Mouse (Mus musculus): ENCODE measurements around the gene Psg22.
"Not testable (repeated sequence)": the region's sequence is repeated elsewhere in the genome, so short reads cannot be mapped to it uniquely, and the experiment has no call there.

Gene Psg22

DNA sequence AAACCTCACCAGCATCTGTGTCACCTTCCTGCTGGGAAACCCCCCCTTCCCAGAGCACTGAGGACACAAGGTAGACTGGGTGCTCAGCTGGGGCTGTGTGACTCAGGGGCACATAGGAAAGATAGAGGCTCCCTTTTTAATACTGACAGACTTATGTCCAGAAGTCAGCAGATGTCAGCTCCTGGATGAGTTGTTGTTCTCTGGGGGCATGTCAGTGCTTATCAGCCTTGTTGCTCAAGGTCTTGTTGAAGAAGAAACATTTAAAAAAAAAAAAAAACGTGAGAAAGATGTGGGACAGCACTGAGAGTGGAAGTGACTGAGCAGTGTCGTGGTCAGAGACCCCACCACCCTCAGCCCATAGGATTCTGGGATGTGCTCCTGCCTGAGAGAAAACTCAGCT lies at the start of gene Psg22:
Psg22 (plus strand) TSS at position 301 of the 400 bp plus-strand sequence.
- no peak for DNase-seq (ENCODE audit: low spot score)

DNA sequence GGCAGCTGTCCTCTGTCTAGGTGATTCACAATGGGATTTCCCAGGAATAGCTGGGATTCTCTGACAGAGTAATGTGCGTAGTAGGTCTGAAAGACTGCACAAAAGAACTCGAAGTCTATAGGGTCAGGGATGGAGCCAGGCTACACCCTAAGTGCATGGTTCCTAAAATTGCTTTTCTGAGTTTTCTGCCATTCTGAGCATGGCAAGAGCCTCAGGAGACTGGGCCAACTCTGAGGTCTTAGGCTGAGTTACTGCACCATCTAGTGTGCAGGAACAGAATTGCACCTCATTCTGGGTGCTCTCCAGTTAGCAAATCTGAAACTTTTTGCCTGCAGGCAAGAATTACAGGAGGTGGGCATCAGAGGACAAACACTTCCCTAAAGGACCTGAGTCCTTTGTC lies 38.1 kb upstream of the Psg22 start:
- DNase-seq (ENCODE audit: low spot score) = peak; percentile 66

DNA sequence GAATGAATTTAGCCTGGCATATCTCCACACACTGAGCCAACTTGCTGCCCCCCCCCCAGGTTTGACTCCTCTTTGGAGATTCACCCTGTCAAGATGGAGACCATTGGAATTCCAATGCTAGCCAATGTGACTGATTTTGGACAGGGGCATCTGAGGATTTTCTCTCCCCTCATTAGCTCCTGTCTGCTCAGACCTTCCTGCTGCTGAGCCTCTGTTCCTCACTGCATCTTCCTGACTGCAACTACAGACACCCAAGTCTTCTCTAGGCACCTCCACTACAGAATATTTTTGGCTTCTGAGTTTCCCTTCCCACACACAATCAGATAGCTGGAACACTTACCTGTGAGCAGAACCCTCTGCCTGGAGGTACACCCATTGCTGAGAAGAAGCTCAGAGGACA lies 32.3 kb upstream of the Psg22 start:
- no peak for DNase-seq (ENCODE audit: low spot score)

DNA sequence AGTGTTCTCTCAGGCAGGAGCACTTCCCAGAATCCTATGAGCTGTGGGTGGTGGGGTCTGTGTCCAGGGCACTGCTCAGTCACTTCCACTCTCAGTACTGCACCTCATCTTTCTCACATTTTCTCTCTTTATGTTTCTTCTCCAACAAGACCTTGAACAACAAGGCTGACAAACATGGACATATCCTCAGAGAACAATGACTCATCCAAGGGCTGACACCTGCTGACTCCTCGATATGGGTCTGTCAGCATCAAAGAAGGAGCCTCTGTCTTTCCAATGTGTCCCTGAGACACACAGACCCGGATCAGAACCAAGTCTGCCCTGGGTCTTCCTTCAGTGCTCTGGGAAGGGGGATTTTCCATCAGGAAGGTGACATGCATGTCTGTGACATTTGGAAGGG lies 31.8 kb upstream of the Psg22 start, which contains the start of gene Psg20:
Psg20 (minus strand) TSS at position 101 of the 400 bp plus-strand sequence.
- DNase-seq (ENCODE audit: low spot score) = no peak

DNA sequence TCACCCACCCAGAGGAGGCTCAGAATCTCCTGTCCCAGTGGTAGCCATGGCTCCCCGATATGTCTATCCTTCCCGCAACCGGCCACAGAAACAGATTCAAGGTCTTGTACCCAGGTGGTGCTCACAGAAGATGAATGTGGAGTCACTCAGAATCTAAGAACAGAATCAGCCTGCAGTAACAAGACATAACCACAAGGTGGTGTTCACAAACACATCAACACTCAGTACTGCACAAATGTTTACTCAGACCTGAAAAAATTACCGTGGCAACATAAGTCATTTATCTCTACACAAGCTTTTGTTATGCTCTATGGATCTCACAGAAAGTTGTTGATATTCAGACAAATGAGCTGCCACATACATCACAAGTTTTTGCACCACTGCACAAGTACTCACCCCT lies 7.6 kb upstream of the Psg22 start:
- peak; percentile 21 for DNase-seq (ENCODE audit: low spot score)

DNA sequence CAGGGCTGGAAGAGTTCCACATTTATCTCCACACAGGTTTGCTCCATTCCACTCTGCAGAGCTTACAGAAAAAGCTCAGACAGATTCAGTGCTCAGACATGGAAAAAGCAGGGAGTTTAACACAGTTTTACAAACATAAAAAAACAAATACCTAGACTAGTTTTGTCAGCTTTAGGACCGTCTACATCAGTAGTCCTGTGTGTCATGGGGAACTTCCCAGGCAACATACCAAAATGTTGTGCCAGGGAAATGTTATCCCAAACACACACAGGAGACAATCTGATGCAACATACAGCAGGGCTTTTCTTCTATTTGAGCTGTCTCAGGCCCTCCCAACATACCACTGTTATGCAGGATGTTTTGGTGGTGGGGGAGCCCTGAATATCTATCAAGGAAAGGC lies 7.0 kb upstream of the Psg22 start:
- DNase-seq (ENCODE audit: low spot score) = no peak

DNA sequence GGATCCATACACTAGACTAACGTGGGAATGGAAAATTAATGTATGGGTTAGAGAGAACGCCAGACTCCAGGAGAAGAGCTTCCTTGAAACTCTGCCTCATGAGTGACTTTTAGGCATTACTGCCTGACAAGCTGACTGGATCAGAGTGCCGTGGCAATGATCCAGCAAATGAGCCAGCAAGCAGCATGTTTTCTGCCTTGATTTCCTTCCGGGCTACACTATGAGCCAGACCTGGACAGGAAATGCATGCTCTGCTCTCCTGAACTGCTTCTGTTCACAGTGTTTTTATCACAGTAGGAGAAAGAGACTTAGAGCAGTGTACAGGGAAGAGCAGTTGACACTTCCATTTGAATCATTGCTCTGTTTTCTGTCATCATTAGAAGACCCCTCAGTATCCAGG lies 2.3 kb upstream of the Psg22 start:
- DNase-seq (ENCODE audit: low spot score) = no peak

DNA sequence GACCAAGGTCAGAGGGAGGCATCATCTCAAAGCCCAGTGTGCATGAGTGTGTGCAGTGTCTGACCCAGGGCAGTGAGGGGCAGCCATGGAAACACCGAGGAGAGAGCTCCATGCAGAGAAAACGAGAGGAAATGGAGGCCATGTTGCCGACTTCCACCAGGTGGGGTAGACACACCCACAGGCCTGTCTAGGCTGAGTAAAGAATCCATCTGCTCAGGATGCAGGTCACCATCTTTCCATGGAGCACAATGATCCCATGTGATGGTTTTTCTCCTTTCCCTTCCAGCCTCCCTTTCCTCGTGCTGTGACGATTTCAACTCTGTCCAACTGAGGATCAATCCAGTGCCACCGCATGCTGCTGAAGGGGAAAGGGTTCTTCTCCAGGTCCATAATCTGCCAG lies 6.1 kb downstream of the Psg22 start:
- no peak for DNase-seq (ENCODE audit: low spot score)

DNA sequence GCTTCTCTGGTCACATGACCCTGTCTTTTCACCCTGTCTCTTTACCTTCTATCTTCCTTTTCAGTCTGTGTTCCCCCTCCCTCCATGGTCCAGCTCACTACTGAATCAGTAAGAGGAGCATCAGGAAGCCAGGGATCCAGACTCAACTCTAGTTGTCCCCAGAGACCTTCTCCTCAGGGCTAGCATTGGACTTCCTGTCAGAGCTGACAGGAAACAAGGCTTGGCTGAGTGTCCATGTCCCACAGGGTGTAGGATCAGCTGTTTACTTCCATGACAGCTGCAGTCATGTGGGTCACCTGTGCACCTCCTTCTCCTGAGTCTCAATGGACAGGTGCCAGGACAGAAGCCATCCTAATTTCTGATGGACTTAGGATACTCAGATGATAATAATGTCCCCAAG lies 8.0 kb downstream of the Psg22 start:
- not testable (repeated sequence) for DNase-seq (ENCODE audit: low spot score)

DNA sequence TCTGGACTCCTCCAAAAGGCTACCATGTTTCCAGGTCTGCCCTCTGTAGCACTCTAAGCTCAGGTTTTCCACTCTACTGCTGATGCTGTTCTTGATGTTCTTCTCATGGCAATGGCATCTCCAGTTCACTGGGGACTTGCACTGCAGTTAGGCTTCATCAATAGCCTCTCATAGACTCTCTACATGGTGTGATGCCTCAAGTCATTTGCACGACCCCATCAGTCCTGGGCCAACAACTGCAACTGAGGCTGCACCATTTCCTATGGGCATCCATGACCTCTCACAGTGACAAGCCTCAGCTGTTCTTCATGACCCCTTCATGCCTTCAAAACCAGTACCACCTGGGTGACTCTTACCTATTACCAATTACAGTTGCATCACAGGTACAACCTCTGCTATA lies 10.5 kb downstream of the Psg22 start:
- no peak for DNase-seq (ENCODE audit: low spot score)

DNA sequence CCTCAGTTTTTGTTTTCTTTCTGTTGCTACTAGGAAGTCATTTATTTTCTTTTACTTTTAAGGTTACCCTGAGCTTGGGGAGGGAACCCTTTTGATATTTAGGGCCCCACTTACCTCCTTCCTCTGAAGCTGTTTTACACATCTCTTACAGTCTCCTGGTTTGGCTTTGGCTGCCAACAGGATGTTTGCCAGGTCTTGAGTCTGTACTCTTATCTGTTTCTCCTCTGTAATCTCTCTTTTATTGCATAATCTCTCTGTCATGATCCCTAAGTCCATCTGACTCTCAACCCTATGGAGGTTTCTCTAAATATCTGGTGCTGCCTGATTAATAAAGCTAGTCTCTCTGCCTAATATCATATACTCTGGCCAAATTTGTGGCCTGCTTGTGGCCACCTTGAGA lies 15.2 kb downstream of the Psg22 start:
- DNase-seq (ENCODE audit: low spot score) = no peak

DNA sequence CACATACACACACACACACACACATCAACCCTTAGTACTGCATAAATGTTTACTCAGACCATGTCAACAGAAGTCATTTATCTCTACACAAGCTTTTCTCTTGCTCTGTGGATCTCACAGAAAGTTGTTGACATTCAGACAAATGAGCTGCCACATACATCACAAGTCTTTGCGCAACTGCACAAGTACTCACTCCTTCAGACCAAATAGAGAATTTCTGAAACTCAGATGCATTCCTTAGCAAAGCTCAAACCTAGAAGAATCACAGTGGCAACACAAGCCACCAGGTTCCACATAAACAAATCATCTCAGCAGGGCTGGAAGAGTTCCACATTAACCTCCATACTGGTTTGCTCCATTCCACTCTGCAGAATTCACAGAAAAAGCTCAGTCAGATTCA lies 16.6 kb downstream of the Psg22 start:
- no peak for DNase-seq (ENCODE audit: low spot score)

DNA sequence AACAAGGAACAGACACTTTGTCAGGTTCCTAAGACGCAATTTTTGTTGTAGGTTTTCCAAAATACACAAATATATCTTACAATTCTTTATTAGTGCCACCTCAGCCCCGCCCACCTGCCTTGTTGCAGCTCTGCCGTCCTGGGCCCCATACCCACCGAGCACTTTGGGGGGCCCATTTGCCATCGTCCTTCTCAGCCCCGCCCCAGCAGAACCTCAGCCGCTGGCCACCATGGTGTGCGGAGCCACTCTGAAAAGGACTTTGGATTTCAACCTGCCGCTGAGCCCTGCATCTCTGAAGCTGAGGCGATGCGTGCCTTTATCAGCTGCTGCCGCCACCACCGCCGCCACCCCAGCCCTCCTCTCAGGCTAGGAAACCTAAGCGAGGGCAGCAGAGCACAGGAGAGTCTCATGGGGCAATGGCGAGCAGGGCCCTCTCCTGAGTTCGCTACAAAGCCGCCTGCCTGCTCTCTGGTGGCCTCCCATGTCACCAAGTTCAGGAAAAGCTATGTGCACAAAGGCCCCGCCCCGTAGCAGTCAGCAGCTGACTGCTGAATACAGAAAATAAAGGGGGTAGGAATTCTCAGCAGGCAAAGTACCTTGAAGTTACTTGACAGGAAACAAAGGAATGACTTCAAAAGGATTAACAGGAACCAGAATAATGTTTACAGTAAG lies 28.4 kb downstream of the Psg22 start:
- DNase-seq (ENCODE audit: low spot score) = peak; percentile 60

DNA sequence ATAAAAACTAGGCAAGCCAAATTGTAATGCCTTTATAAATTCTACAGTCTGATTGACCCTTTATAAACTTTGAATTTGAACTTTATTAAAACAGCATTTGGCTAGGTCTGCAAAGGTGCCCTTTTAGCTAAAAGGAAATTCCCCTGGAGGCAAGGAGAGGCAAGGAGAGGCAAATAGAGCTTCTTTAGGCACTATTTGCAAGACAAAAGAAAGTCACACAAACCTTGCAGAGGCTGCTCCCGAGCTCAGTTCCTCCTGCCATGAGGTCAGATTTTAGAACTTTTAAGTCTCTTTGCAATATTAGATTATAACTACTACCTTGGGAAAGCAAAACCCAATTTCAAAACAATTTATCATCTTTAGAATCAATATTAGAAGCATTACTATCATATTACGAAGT lies 29.5 kb downstream of the Psg22 start:
- DNase-seq (ENCODE audit: low spot score) = peak; percentile 5

DNA sequence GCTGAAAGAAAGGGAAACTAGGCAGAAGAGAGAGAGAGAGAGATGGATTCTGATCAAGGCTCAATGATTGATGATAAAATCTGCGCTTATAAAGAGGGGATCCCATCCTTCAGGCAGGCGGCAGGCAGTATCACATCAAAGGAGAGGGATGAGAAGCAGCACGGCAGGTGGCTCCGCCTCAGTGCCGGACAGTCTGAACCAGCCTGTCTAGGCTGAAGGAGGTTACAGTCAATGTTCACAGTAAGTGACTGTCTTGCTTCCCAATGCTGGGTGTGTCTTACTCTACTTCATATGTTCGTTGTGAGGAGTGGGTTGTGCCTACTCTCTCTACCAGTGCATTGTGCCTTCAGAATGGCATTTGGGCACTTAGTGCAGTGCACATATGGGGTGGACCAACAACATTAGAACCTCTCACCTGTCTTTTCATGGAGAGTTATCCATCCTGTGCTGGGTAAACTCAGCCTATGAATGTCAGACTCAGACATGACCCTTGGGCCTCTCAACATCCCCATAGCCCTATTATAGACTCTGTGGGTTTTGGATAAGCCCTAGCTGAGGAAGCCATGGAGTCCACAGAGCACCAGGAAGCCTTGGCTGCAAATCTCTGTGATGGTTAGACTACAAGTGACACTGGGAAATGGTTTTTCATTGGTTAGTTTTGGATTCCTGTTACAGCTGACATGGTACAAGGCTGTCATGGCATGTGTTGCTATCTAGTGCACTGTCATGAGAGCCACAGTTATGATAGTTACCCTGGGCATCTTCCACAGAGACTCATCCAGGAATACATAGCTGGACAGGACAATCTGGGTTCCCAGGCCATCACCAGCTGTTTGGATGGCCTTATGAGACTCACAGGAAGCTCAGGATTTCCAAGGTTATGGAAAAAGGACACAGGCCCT lies 31.4 kb downstream of the Psg22 start:
- DNase-seq (ENCODE audit: low spot score) = peak; percentile 2

DNA sequence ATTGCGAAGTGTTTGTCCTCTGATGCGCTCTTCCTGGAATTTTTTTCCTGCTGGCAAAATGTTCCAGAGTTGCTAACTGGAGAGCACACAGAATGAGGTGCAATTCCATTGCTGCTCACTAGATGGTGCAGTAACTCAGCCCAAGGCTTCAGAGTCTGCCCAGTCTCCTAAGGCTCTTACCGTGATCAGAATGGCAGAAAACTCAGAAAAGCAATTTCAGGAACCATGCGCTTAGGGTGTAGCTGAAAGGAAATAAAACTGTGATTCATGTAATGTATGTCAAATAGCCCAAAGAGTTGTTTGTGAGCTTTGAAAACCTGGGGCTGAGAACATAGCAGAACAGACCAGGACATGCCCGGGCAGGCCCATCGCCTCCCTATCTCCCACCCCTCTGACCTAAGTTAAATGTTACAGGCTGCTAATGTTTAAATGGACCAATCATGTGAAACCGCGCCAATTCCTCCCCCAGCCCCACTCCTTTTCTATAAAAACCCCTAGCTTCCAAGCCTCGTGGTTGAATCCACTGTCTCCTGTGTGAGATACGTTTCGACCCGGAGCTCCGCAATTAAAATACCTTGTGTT lies 32.1 kb downstream of the Psg22 start:
- peak; percentile 89 for DNase-seq (ENCODE audit: low spot score)

DNA sequence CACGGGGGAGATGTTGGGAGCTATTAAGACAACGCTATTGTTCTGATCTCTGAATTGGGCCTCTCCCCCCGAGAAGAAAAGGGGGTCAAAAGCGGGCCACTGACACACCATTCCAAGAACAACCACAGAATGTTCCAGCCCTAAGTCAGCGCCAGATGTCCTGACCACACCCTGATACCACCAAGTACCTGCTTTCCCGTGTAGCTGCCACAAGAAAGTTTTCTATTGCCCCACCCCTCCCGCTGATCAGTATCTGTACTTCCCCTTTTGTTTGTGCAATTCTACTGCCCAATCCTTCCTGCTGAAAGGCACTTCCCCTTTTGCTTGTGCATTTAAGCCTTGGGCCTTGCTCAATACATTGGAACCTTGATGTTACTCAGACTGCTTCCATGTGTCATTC lies 42.3 kb downstream of the Psg22 start:
- DNase-seq (ENCODE audit: low spot score) = not testable (repeated sequence)

DNA sequence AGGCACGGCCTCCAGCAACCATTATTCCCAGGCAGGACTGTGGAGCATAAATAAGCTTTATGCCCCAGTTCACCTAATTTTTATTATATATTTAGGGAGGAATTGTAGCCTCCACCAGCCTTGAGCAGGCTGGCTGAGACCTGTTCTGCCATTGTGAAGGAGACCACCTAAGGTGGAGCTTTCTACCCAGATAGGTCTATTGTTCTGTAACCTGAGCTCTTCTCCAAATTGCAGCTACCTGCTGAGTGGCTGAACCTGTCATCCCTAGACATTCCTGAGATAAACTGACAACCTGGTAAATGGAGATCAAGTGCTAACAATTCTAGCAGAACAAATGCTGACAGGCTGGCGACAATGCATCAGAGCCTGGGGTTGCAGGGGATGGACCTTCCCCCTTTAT lies 45.0 kb downstream of the Psg22 start:
- DNase-seq (ENCODE audit: low spot score) = not testable (repeated sequence)
